Mouse (Mus musculus) liver, embryonic 14.5 days (tissue): ENCODE data around the gene Hist1h2bp. TPM values are rescaled to one million over a fixed set of nuclear protein-coding genes. Genes with fewer than 3 reads are reported as not detected.
A peak's percentile ranks its signal among the peaks of the same experiment; 100 is the strongest.
"Not testable (repeated sequence)": the region's sequence is repeated elsewhere in the genome, so short reads cannot be mapped to it uniquely, and the experiment has no call there.

Source experiments
- ATAC-seq: fragments of 200-750 bp; cut with Nextera tagmentation; 2 replicates; pipeline ENCODE4 v1.8.0; 2017; ENCODE audit warnings: moderate number of reproducible peaks, mild to moderate bottlenecking, moderate library complexity; ENCODE audit not compliant: insufficient read depth
- DNase-seq, 3 experiments: peaks; one replicate each; pipeline ENCODE4 v3.0.0-alpha.2; 2012 to 2013; ENCODE audit warnings: low read depth in 3 of 3, low spot score in 3 of 3
- H3K27ac ChIP-seq: fragments of 300-500 bp; sonication (generic); 2 replicates; pipeline ENCODE4 v1.5.1; 2014; ENCODE audit warnings: moderate library complexity, mild to moderate bottlenecking, control low read depth, inconsistent platforms
- H3K27me3 ChIP-seq: fragments of 300-500 bp; sonication (generic); 2 replicates; pipeline ENCODE4 v1.6.1; 2014; ENCODE audit warnings: mild to moderate bottlenecking, low read length, moderate library complexity; ENCODE audit not compliant: control insufficient read depth, insufficient read depth
- H3K36me3 ChIP-seq: fragments of 300-500 bp; sonication (generic); replicated peaks from 2 replicates; pipeline ENCODE4 v1.6.1; 2014; ENCODE audit warnings: low read depth; ENCODE audit not compliant: control insufficient read depth, insufficient read depth
- H3K4me1 ChIP-seq, 2 experiments: fragments of 200-500 bp in 1 of 2; fragments of 300-500 bp in 1 of 2; sonication (generic) in 1 of 2; replicated peaks; 2 replicates each; pipeline ENCODE4 v1.6.1; 2012 to 2014; ENCODE audit warnings: antibody characterized with exemption in 1 of 2, inconsistent platforms in 1 of 2, low read length in 1 of 2; ENCODE audit not compliant: control insufficient read depth in 2 of 2, insufficient read depth in 2 of 2
- H3K4me2 ChIP-seq: fragments of 300-500 bp; sonication (generic); 2 replicates; pipeline ENCODE4 v1.6.1; 2014; ENCODE audit warnings: low read depth, mild to moderate bottlenecking, control low read depth, moderate library complexity
- H3K4me3 ChIP-seq, 2 experiments: fragments of 200-500 bp in 1 of 2; fragments of 300-500 bp in 1 of 2; sonication (generic) in 1 of 2; 2 replicates each; pipeline ENCODE4 v1.5.1; 2012 to 2014; ENCODE audit warnings: low read depth in 2 of 2, low read length in 2 of 2, mild to moderate bottlenecking in 2 of 2, control low read depth in 1 of 2, inconsistent platforms in 1 of 2, moderate library complexity in 1 of 2; ENCODE audit not compliant: insufficient read depth in 1 of 2
- H3K9ac ChIP-seq: fragments of 300-500 bp; sonication (generic); replicated peaks from 2 replicates; pipeline ENCODE4 v1.6.1; 2014; ENCODE audit warnings: mild to moderate bottlenecking, control low read depth, moderate library complexity
- H3K9me3 ChIP-seq: fragments of 300-500 bp; sonication (generic); 2 replicates; pipeline ENCODE4 v1.6.1; 2016; ENCODE audit warnings: low read length, mixed read lengths; ENCODE audit not compliant: control insufficient read depth
- CTCF ChIP-seq: IDR thresholded peaks from 2 replicates; pipeline ENCODE4 v1.5.1; 2016; ENCODE audit warnings: antibody characterized with exemption, low read depth, control low read depth
- EP300 ChIP-seq: IDR thresholded peaks from 2 replicates; pipeline ENCODE4 v1.6.1; 2016; ENCODE audit warnings: antibody characterized with exemption, low read depth
- WGBS: fragments of 180-500 bp; shearing (Covaris S2); extraction: QIAGEN DNeasy Blood & Tissue Kit; methylation state at CpG from one replicate; pipeline ENCODE4 v1.1.7; 2014; ENCODE audit not compliant: insufficient replicate concordance; 5-methylcytosine and 5-hydroxymethylcytosine counted together
- polyA plus RNA-seq, 2 experiments: library from polyadenylated mRNA; depleted of rRNA in 1 of 2; stranded (reverse) in 1 of 2; unstranded in 1 of 2; fragments of >200 nt; fragmentation: Nextera tagmentation in 1 of 2; extraction: Ambion mirVana in 1 of 2; gene quantifications; 2 replicates each; pipeline versions ENCODE4 v1.2.1 to v1.2.3; 2012 to 2014

Gene Hist1h2bp
- polyA plus RNA-seq, 2 experiments, result 2.6 to 3.0 TPM

DNA sequence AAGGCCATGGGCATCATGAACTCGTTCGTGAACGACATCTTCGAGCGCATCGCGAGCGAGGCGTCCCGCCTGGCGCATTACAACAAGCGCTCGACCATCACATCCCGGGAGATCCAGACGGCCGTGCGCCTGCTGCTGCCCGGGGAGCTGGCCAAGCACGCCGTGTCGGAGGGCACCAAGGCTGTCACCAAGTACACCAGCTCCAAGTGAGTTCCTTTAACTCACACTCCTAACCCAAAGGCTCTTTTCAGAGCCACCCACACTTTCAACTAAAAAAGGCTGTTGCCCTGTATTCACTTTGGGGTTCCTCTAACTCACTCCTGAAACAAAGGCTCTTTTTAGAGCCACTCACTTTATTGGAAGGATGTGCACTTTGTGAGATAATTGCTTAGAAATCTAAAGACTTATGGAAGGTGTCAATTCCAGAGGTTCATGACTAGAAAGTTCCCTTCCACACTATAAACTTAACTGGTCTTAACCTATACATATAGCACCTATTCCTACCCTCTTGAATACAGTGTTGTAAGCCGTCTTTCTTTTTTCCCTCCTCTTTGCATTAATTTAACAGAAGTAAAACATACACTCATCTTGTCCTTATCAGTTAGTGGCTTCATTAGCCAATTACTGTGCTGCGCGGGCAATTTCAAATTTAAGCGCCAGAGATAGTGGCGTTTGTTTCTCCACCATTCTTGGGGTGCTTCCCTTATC lies 32.8 kb upstream of the Hist1h2bp start:
- H3K4me1 ChIP-seq, result peaks cover 9 to 12% of the 10 kb centered on the region in 2 experiments
- H3K27ac ChIP-seq, result peak overlapping the region; percentile 99
- peak overlapping the region; percentile 90 for H3K9ac ChIP-seq
- H3K9me3 ChIP-seq, H3K36me3 ChIP-seq, H3K27me3 ChIP-seq: not testable (repeated sequence)
- peak overlapping the region; percentile 79 for H3K4me2 ChIP-seq
- H3K4me3 ChIP-seq, result peak overlapping the region; percentile 55 to 62
- WGBS, result 0% methylated on average over 24 of the region's 26 CpGs
- peak; percentile 65 for TF ChIP-seq EP300
- ATAC-seq (peak; percentile 29), DNase-seq (peak; percentile 83 to 90 (median 85))

- no peak for TF ChIP-seq CTCF
- no peak for TF ChIP-seq EP300
- WGBS, result 61% methylated on average over 1 of the region's 1 CpGs
- no peaks in the 10 kb centered on the region for H3K27me3 ChIP-seq
- H3K4me2 ChIP-seq, result peak overlapping the region; percentile 79
- H3K4me1 ChIP-seq, result peaks cover 9 to 12% of the 10 kb centered on the region in 2 experiments
- DNase-seq (no peak), ATAC-seq (no peak)
- H3K9ac ChIP-seq, result peak overlapping the region; percentile 85
- H3K4me3 ChIP-seq, result peak overlapping the region; percentile 21 to 62; a peak in 3 of 4 replicates
- H3K9me3 ChIP-seq, result no peaks in the 10 kb centered on the region
- H3K27ac ChIP-seq, result peak overlapping the region; percentile 99
- no peaks in the 10 kb centered on the region for H3K36me3 ChIP-seq
Measured at GRCm38 (mm10) chr13:21755707-21756106, 31.6 kb upstream of the Hist1h2bp start.

DNA sequence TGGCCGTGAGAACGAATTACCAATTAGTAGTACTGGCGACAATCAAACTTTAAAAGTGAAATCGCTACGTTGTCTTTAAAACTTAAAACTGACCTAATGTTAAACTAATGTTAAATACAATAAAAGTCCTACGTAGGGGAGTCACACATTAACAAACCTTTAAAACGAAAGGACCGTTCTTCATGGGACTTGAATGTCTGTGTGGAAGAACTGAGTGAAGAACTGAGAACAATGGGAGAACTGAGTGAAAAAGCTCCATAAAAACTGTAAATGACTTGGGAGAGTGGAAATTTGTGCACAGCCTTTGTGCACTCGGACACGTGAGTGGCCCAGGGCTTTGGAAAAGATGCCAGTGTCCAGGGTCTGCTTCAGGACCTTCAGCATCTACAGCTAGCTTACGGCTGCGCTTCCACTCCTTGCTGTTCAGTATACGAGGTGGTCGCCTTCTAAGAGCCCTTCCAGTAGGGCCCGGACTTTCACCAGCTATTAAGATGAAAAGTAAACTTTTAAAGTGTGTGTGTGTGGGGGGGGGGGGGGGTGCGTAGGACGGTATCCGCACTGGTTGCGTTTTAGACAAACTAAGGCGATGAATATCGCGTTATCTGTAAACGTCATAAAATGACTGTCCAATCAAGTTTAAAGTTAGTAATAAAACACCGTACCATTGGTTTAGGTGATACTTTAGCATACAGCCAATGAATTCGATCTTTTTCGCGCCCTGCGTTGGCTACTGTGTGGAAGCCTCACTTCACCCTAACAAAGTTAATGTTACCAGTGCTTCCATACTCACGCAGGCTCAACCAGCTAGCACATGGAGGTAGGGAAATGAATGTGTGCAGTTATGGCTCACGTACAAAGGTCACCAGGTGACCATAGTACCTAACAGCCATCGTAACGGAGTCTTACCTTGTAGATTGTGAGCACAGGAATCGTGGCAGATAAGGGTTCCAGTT lies 8.2 kb upstream of the Hist1h2bp start:
- H3K27me3 ChIP-seq, result no peaks in the 10 kb centered on the region
- DNase-seq (peak; percentile 88 to 92 (median 91)), ATAC-seq (peak; percentile 65)
- peak overlapping the region; percentile 98 for H3K9ac ChIP-seq
- H3K4me3 ChIP-seq, result peak overlapping the region; percentile 72 to 93
- peaks cover 21 to 25% of the 10 kb centered on the region in 2 experiments for H3K4me1 ChIP-seq
- no peaks in the 10 kb centered on the region for H3K9me3 ChIP-seq
- peak overlapping the region; percentile 97 for H3K27ac ChIP-seq
- WGBS, result 4% methylated on average over 33 of the region's 33 CpGs
- H3K36me3 ChIP-seq, result no peaks in the 10 kb centered on the region
- H3K4me2 ChIP-seq, result peak overlapping the region; percentile 90
- TF ChIP-seq EP300 (no peak; the same call in none of the 2 replicates), CTCF (no peak)

GRCm38 (mm10) chr13:21779767-21780731 lies 7.2 kb upstream of the Hist1h2bp start, which contains the start of gene Hist1h1b:
Gene Hist1h1b, minus strand, starts transcription at chr13:21780625.
- Histone ChIP-seq H3K36me3 (no peaks in the 10 kb centered on the region), H3K9me3 (no peaks in the 10 kb centered on the region), H3K9ac (peak within 1 kb of the TSS; percentile 98), H3K4me2 (peak within 1 kb of the TSS; percentile 90), H3K27ac (peak within 1 kb of the TSS; percentile 97), H3K4me3 (peak within 1 kb of the TSS; percentile 72 to 93), H3K27me3 (no peaks in the 10 kb centered on the region), H3K4me1 (peaks cover 29 to 33% of the 10 kb centered on the region in 2 experiments)
- ATAC-seq (peak; percentile 47), DNase-seq (peak; percentile 82 to 88 (median 87))
- 0% methylated on average over 44 of the region's 44 CpGs for WGBS
- TF ChIP-seq CTCF (no peak; the same call in 1 of the 2 replicates), EP300 (peak; percentile 81)
